Mouse (Mus musculus) heart, embryonic 10.5 days (tissue): ENCODE measurements around the gene Ttl. TPM values are rescaled to one million over a fixed set of nuclear protein-coding genes. Genes with fewer than 3 reads are reported as not detected.

Experiments used
- DNase-seq: peaks from one replicate; pipeline ENCODE4 v3.0.0-alpha.2; 2017; ENCODE audit warnings: low spot score
- H3K27ac ChIP-seq: fragments of 300-500 bp; sonication (generic); 2 replicates; pipeline ENCODE4 v1.5.1; 2016; ENCODE audit warnings: mild to moderate bottlenecking
- H3K27me3 ChIP-seq: fragments of 300-500 bp; sonication (generic); 2 replicates; pipeline ENCODE4 v1.6.1; 2016; ENCODE audit warnings: mild to moderate bottlenecking; ENCODE audit not compliant: poor library complexity, insufficient read depth, severe bottlenecking
- H3K36me3 ChIP-seq: fragments of 300-500 bp; sonication (generic); 2 replicates; pipeline ENCODE4 v1.6.1; 2016; ENCODE audit warnings: mild to moderate bottlenecking, moderate library complexity
- H3K4me1 ChIP-seq: fragments of 300-500 bp; sonication (generic); 2 replicates; pipeline ENCODE4 v1.6.1; 2016; ENCODE audit warnings: mild to moderate bottlenecking
- H3K4me3 ChIP-seq: fragments of 300-500 bp; sonication (generic); 2 replicates; pipeline ENCODE4 v1.5.1; 2016; ENCODE audit warnings: mild to moderate bottlenecking, moderate library complexity
- H3K9me3 ChIP-seq: fragments of 300-500 bp; sonication (generic); 2 replicates; pipeline ENCODE4 v1.6.1; 2016; ENCODE audit warnings: mild to moderate bottlenecking, moderate library complexity
- WGBS: fragments of 180-500 bp; shearing (Covaris S2); methylation state at CpG from one replicate; pipeline ENCODE4 v1.1.7; 2016; 5-methylcytosine and 5-hydroxymethylcytosine counted together
- polyA plus RNA-seq: library from polyadenylated mRNA; unstranded; fragments of >200 nt; fragmentation: Nextera tagmentation; extraction: Ambion mirVana; gene quantifications from 2 replicates; pipeline ENCODE4 v1.2.1, GENCODE M21; 2016

The Ttl gene
- polyA plus RNA-seq, 1 experiment from 2014 or later, result 12.3 TPM

DNA sequence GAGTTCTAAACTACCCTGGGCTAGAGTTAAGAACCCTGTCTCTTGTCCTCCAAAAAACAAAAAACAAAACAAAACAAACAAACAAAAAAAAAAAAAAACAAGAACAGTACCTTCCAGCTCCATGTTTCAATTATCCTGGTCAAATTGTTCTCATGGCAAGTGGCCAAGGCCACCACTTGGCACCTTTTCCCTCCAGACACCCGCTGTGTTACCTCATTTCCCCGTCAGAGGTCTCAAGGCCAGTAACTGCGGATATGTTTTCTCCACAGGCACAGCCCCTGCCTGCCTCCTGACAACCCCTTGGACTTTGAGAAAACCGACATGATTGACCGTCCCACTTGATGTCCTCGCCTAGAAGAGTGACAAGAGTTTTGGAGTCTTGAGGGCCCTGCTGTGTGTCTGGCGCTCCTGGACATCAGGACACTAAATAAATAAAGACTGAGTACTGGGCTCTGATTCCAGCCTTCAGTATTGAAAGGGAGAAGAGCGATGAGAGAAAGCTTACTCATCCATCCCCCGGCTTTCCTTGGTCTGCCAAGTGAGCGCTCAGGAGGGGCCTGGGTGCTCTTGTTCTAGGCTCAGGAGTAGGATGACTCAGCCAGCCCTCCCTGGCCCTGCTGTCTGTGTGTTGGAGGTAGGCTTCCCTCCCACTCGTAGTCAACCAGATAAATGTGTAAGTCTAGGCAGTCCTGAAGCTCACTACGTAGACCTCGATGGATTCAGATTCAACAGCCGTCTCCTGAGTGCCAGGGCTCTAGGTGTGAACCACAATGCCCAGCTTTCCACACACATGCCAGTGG, 67.5 kb downstream of the Ttl start:
- H3K4me1 ChIP-seq, result peaks cover 19% of the 10 kb centered on the region; the same call in 1 of the 2 replicates
- H3K27me3 ChIP-seq, result no peaks in the 10 kb centered on the region
- DNase-seq, result no peak
- 96% methylated on average over 14 of the region's 14 CpGs for WGBS
- H3K36me3 ChIP-seq, result peaks cover 29% of the 10 kb centered on the region
- no peaks in the 10 kb centered on the region for H3K9me3 ChIP-seq
- H3K4me3 ChIP-seq, result no peak overlapping the region
- H3K27ac ChIP-seq, result no peak overlapping the region

DNA sequence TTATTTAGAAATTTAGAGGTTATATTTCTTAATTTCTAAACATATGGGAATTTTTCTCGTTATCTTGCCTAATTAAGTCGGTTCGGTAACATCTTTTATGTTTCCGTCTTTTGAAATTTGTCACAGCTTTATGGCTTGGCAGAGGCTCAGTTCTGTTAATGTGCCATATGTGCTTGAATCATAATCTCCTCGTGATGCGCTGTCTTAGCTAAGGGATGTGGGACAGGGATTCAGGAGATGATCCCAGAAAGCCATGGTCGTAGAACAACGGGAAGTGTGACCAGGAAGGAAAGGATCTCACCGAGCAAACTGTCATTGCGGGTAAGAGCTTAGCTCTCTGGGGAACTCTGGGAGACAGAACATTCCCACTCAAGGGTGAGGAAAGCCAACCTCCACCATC, 74.2 kb downstream of the Ttl start:
- Histone ChIP-seq H3K4me3 (no peak overlapping the region), H3K27ac (no peak overlapping the region), H3K36me3 (no peaks in the 10 kb centered on the region), H3K9me3 (no peaks in the 10 kb centered on the region), H3K27me3 (no peaks in the 10 kb centered on the region), H3K4me1 (0 out of 2 replicates have a peak, but pooled peaks cover 4% of the 10 kb centered on the region)
- WGBS, result 85% methylated on average over 10 of the region's 10 CpGs
- DNase-seq, result no peak

Other genes starting within 250 kb of the Ttl start
- gene Tmem87b, start 247.8 kb upstream of the Ttl start, polyA plus RNA-seq, result 22.1 and 25.4 TPM in 2 replicates
- gene Fbln7, start 203.0 kb upstream of the Ttl start, polyA plus RNA-seq, result 1.5 and 1.9 TPM in 2 replicates
- gene Zc3h8, start 121.9 kb upstream of the Ttl start, polyA plus RNA-seq, result 6.9 and 7.8 TPM in 2 replicates
- 0.78 and 1.1 TPM in 2 replicates for gene Zc3h6, start 98.5 kb upstream of the Ttl start, polyA plus RNA-seq
- 10.0 and 11.7 TPM in 2 replicates for gene Gm10762, start 98.2 kb upstream of the Ttl start, polyA plus RNA-seq
- gene Vinac1, start 17.8 kb upstream of the Ttl start, polyA plus RNA-seq, result 0.05 and 0.09 TPM in 2 replicates
- gene Polr1b, start 35.1 kb downstream of the Ttl start, polyA plus RNA-seq, result 25.8 and 35.5 TPM in 2 replicates
- gene Chchd5, start 63.8 kb downstream of the Ttl start, polyA plus RNA-seq, result 21.9 and 22.0 TPM in 2 replicates
- gene Slc20a1, start 132.8 kb downstream of the Ttl start, polyA plus RNA-seq, result 41.6 and 41.8 TPM in 2 replicates
- 48.4 and 50.4 TPM in 2 replicates for gene Ckap2l, start 231.3 kb downstream of the Ttl start, polyA plus RNA-seq
- gene Il1a, start 244.0 kb downstream of the Ttl start, polyA plus RNA-seq, result 0.24 TPM in 1 of 2 replicates, not detected in the other